Mouse (Mus musculus): Measurements from ENCODE around the gene Lonp2. TPM values are rescaled to one million over a fixed set of nuclear protein-coding genes. Genes with fewer than 3 reads are reported as not detected.

The Lonp2 gene
- total RNA-seq, 2 experiments from 2014 or later, result 82.2 to 82.3 TPM

GRCm38 (mm10) chr8:86706756-86707155 is 82.9 kb downstream of the Lonp2 start:
- DNase-seq (ENCODE audit: low spot score in 2 of 2), result no peak

- DNase-seq (ENCODE audit: low spot score in 2 of 2), result no peak
Observed at GRCm38 (mm10) chr8:86707873-86708272, 84.0 kb downstream of the Lonp2 start.

- no peak for DNase-seq (ENCODE audit: low spot score in 2 of 2)
Observed at GRCm38 (mm10) chr8:86712594-86712993, 88.8 kb downstream of the Lonp2 start.

- no peak for DNase-seq (ENCODE audit: low spot score in 2 of 2)
Observed at GRCm38 (mm10) chr8:86713407-86714188, 89.8 kb downstream of the Lonp2 start.

- DNase-seq (ENCODE audit: low spot score in 2 of 2), result no peak
Observed at GRCm38 (mm10) chr8:86718332-86718994, 94.6 kb downstream of the Lonp2 start.

- no peak for DNase-seq (ENCODE audit: low spot score in 2 of 2)
Observed at GRCm38 (mm10) chr8:86719368-86719767, 95.5 kb downstream of the Lonp2 start.

GRCm38 (mm10) chr8:86720756-86721459 is 97.1 kb downstream of the Lonp2 start:
- DNase-seq (ENCODE audit: low spot score in 2 of 2), result no peak

GRCm38 (mm10) chr8:86721490-86721889 is 97.6 kb downstream of the Lonp2 start:
- no peak for DNase-seq (ENCODE audit: low spot score in 2 of 2)

- no peak for DNase-seq (ENCODE audit: low spot score in 2 of 2)
Observed at GRCm38 (mm10) chr8:86726959-86727358, 103.1 kb downstream of the Lonp2 start.

- no peak for DNase-seq (ENCODE audit: low spot score in 2 of 2)
Observed at GRCm38 (mm10) chr8:86728224-86728950, 104.5 kb downstream of the Lonp2 start.

GRCm38 (mm10) chr8:86730303-86730702 is 106.5 kb downstream of the Lonp2 start:
- no peak for DNase-seq (ENCODE audit: low spot score in 2 of 2)

- no peak for DNase-seq (ENCODE audit: low spot score in 2 of 2)
Observed at GRCm38 (mm10) chr8:86730860-86731259, 107.0 kb downstream of the Lonp2 start.

GRCm38 (mm10) chr8:86734171-86734570 is 110.3 kb downstream of the Lonp2 start:
- no peak for DNase-seq (ENCODE audit: low spot score in 2 of 2)

- no peak for DNase-seq (ENCODE audit: low spot score in 2 of 2)
Observed at GRCm38 (mm10) chr8:86734954-86735353, 111.1 kb downstream of the Lonp2 start.

- no peak for DNase-seq (ENCODE audit: low spot score in 2 of 2)
Observed at GRCm38 (mm10) chr8:86735446-86736111, 111.7 kb downstream of the Lonp2 start.

- DNase-seq (ENCODE audit: low spot score in 2 of 2), result no peak
Observed at GRCm38 (mm10) chr8:86740899-86741298, 117.1 kb downstream of the Lonp2 start.

- no peak for DNase-seq (ENCODE audit: low spot score in 2 of 2)
Observed at GRCm38 (mm10) chr8:86741627-86742026, 117.8 kb downstream of the Lonp2 start.

- no peak for DNase-seq (ENCODE audit: low spot score in 2 of 2)
Observed at GRCm38 (mm10) chr8:86742605-86743345, 118.9 kb downstream of the Lonp2 start.

- no peak for DNase-seq (ENCODE audit: low spot score in 2 of 2)
Observed at GRCm38 (mm10) chr8:86744313-86745220, 120.7 kb downstream of the Lonp2 start.

All from adrenal gland, postnatal 4 days (tissue).